Mouse (Mus musculus): ENCODE measurements around the gene Cxcl9.

Cxcl9 gene

DNA sequence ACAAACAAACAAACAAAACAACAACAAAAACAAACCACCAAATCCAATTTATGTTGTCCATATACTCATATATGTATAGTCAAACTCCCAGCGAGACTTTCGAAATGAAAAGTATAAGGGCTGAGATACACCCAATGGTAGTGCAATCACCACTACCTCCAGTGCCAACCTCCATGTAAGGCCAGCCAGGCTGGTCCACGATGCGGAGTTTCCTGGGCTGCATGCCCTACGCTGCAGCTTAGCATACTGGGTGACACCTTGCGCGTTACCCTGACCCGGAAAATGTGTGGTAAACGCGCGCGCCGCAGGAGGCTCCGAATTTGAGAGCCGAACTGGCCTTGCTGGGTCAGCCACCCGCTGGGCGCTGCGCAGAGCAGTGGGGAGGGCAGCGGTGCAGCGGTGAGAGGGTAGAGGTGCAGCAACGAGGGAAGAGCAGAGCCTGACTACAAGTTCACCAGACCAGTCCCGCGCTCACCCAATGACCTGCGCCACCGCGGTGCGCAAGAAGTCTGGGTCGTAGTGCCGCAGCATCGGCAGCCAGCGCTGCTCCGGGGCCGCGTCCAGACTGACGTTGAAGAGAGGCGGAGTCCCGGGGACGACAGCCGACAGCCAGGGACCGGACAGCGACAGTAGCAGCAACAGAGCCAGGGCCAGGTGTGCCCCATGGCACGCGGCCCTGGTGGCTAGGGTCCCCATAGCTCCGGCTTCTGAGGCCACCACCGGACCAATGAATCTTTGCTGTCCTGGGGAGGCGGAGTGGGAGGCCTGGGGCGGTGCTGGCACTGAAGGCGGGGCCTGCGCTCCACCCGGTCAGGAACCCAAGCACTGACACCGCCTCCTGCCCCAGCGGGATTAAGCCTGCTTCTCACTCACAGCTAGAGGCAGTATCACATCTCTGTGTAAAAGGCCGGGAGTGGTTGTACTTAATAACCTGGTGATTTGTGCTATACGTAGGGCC is 50.2 kb downstream of the Cxcl9 start, which contains the start of gene Naaa:
Gene Naaa, minus strand, starts transcription at position 734 of the 958 bp plus-strand sequence.
- DNase-seq: peak; percentile 99
